Mouse (Mus musculus) MEL (cell line): ENCODE results near the gene Ucp1. TPM values are rescaled to one million over a fixed set of nuclear protein-coding genes. Genes with fewer than 3 reads are reported as not detected.

Source experiments
- DNase-seq: peaks from one replicate; pipeline ENCODE4 v3.0.0; 2011; ENCODE audit warnings: low read depth, low spot score
- H3K27ac ChIP-seq: 2 replicates; pipeline ENCODE4 v1.5.1; 2012; ENCODE audit warnings: low read depth, mild to moderate bottlenecking, control low read depth, low read length, moderate library complexity; ENCODE audit not compliant: control insufficient read depth
- H3K27me3 ChIP-seq, 2 experiments: fragments of 150-350 bp in 1 of 2; sonication (generic) in 1 of 2; 2 replicates each; pipeline ENCODE4 v1.6.1; 2012; ENCODE audit warnings: low read length in 2 of 2, mild to moderate bottlenecking in 2 of 2, improper control_type of control experiment in 1 of 2, moderate library complexity in 1 of 2; ENCODE audit not compliant: insufficient read depth in 2 of 2, control insufficient read depth in 1 of 2
- H3K36me3 ChIP-seq, 2 experiments: 2 replicates each; pipeline ENCODE4 v1.6.1; 2012 to 2014; ENCODE audit warnings: low read length in 2 of 2, improper control_type of control experiment in 1 of 2, inconsistent platforms in 1 of 2, mild to moderate bottlenecking in 1 of 2; ENCODE audit not compliant: insufficient read depth in 2 of 2, control insufficient read depth in 1 of 2
- H3K4me1 ChIP-seq, 2 experiments: fragments of 150-350 bp in 1 of 2; sonication (generic) in 1 of 2; 2 replicates each; pipeline ENCODE4 v1.6.1; 2012; ENCODE audit warnings: low read length in 2 of 2, improper control_type of control experiment in 1 of 2, mild to moderate bottlenecking in 1 of 2; ENCODE audit not compliant: insufficient read depth in 2 of 2, control insufficient read depth in 1 of 2
- H3K4me3 ChIP-seq, 2 experiments: fragments of 150-350 bp in 1 of 2; sonication (generic) in 1 of 2; 2 replicates each; pipeline ENCODE4 v1.5.1; 2012; ENCODE audit warnings: low read depth in 2 of 2, low read length in 2 of 2, mild to moderate bottlenecking in 2 of 2, moderate library complexity in 2 of 2, control low read depth in 1 of 2, improper control_type of control experiment in 1 of 2; ENCODE audit not compliant: control insufficient read depth in 1 of 2, insufficient read depth in 1 of 2
- H3K79me2 ChIP-seq: 2 replicates; pipeline ENCODE4 v1.6.1; 2012; ENCODE audit warnings: mild to moderate bottlenecking, low read length, moderate library complexity; ENCODE audit not compliant: control insufficient read depth, poor library complexity, insufficient read depth
- H3K9ac ChIP-seq: 2 replicates; pipeline ENCODE4 v1.6.1; 2012; ENCODE audit warnings: low read depth, mild to moderate bottlenecking, control low read depth, low read length, moderate library complexity; ENCODE audit not compliant: control insufficient read depth, poor library complexity, severe bottlenecking
- H3K9me3 ChIP-seq: fragments of 150-350 bp; sonication (generic); replicated peaks from 2 replicates; pipeline ENCODE4 v1.6.1; 2012; ENCODE audit warnings: mild to moderate bottlenecking, low read length, improper control_type of control experiment, moderate library complexity; ENCODE audit not compliant: insufficient read depth
- BHLHE40 ChIP-seq: IDR thresholded peaks from 2 replicates; pipeline ENCODE4 v1.6.1; 2012; ENCODE audit warnings: low read depth, mild to moderate bottlenecking, inconsistent platforms, low read length, improper control_type of control experiment, borderline replicate concordance
- CHD1 ChIP-seq: IDR thresholded peaks from 2 replicates; pipeline ENCODE4 v1.6.1; 2012; ENCODE audit warnings: low read depth, mild to moderate bottlenecking, inconsistent platforms, low read length, improper control_type of control experiment
- CHD2 ChIP-seq: IDR thresholded peaks from 2 replicates; pipeline ENCODE4 v1.6.1; 2011; ENCODE audit warnings: low read length, improper control_type of control experiment
- E2F4 ChIP-seq: IDR thresholded peaks from 2 replicates; pipeline ENCODE4 v1.6.1; 2011; ENCODE audit warnings: low read depth, low read length, improper control_type of control experiment, borderline replicate concordance
- ETS1 ChIP-seq: IDR thresholded peaks from 2 replicates; pipeline ENCODE4 v1.6.1; 2012; ENCODE audit warnings: low read depth, mild to moderate bottlenecking, inconsistent platforms, low read length, improper control_type of control experiment, moderate library complexity
- GABPA ChIP-seq: IDR thresholded peaks from 2 replicates; pipeline ENCODE4 v1.6.1; 2012; ENCODE audit warnings: low read depth, mild to moderate bottlenecking, inconsistent platforms, low read length, improper control_type of control experiment, moderate library complexity
- HCFC1 ChIP-seq: IDR thresholded peaks from 2 replicates; pipeline ENCODE4 v1.6.1; 2012; ENCODE audit warnings: low read depth, mild to moderate bottlenecking, inconsistent platforms, low read length, improper control_type of control experiment, moderate library complexity
- MAFK ChIP-seq: IDR thresholded peaks from 2 replicates; pipeline ENCODE4 v1.6.1; 2011; ENCODE audit warnings: low read depth, mild to moderate bottlenecking, low read length, improper control_type of control experiment, borderline replicate concordance
- MAX ChIP-seq: IDR thresholded peaks from 2 replicates; pipeline ENCODE4 v1.6.1; 2011; ENCODE audit warnings: low read length, improper control_type of control experiment
- MAZ ChIP-seq: IDR thresholded peaks from 2 replicates; pipeline ENCODE4 v1.6.1; 2012; ENCODE audit warnings: low read depth, mild to moderate bottlenecking, inconsistent platforms, low read length, improper control_type of control experiment
- MXI1 ChIP-seq: IDR thresholded peaks from 2 replicates; pipeline ENCODE4 v1.6.1; 2011; ENCODE audit warnings: mild to moderate bottlenecking, low read depth, low read length, improper control_type of control experiment
- MYB ChIP-seq: IDR thresholded peaks from 2 replicates; pipeline ENCODE4 v1.6.1; 2011; ENCODE audit warnings: mild to moderate bottlenecking, low read depth, low read length, improper control_type of control experiment
- NELFE ChIP-seq: IDR thresholded peaks from 2 replicates; pipeline ENCODE4 v1.6.1; 2011; ENCODE audit warnings: low read depth, low read length, improper control_type of control experiment
- POLR2A ChIP-seq, 2 experiments: IDR thresholded peaks; 2 replicates each; pipeline ENCODE4 v1.6.1; 2011 to 2012; ENCODE audit warnings: low read length in 2 of 2, mild to moderate bottlenecking in 2 of 2, control low read depth in 1 of 2, improper control_type of control experiment in 1 of 2, low read depth in 1 of 2, moderate library complexity in 1 of 2; ENCODE audit not compliant: control insufficient read depth in 1 of 2, insufficient read depth in 1 of 2, poor library complexity in 1 of 2
- POLR2AphosphoS2 ChIP-seq: IDR thresholded peaks from 2 replicates; pipeline ENCODE4 v1.6.1; 2011; ENCODE audit warnings: low read length, improper control_type of control experiment
- POLR2AphosphoS5 ChIP-seq: IDR thresholded peaks from 2 replicates; pipeline ENCODE4 v1.6.1; 2012; ENCODE audit warnings: low read depth, borderline replicate concordance, mild to moderate bottlenecking, inconsistent platforms, low read length, moderate library complexity, mixed read lengths
- RCOR1 ChIP-seq: IDR thresholded peaks from 2 replicates; pipeline ENCODE4 v1.6.1; 2012; ENCODE audit warnings: low read depth, mild to moderate bottlenecking, inconsistent platforms, low read length, improper control_type of control experiment
- SIN3A ChIP-seq: IDR thresholded peaks from 2 replicates; pipeline ENCODE4 v1.6.1; 2012; ENCODE audit warnings: low read length, improper control_type of control experiment, inconsistent platforms
- TBP ChIP-seq: IDR thresholded peaks from 2 replicates; pipeline ENCODE4 v1.8.0; 2011; ENCODE audit warnings: low read depth, low read length, improper control_type of control experiment
- TCF12 ChIP-seq: IDR thresholded peaks from 2 replicates; pipeline ENCODE4 v1.6.1; 2014; ENCODE audit warnings: low read depth, mild to moderate bottlenecking, inconsistent platforms, low read length, improper control_type of control experiment, moderate library complexity
- UBTF ChIP-seq: IDR thresholded peaks from 2 replicates; pipeline ENCODE4 v1.6.1; 2012; ENCODE audit warnings: low read depth, mild to moderate bottlenecking, inconsistent platforms, low read length, improper control_type of control experiment, moderate library complexity, borderline replicate concordance; ENCODE audit not compliant: insufficient read depth
- USF1 ChIP-seq: IDR thresholded peaks from 2 replicates; pipeline ENCODE4 v1.6.1; 2014; ENCODE audit warnings: low read depth, mild to moderate bottlenecking, inconsistent platforms, low read length, improper control_type of control experiment, moderate library complexity
- USF2 ChIP-seq, 2 experiments: IDR thresholded peaks; 2 replicates each; pipeline ENCODE4 v1.6.1; 2011 to 2012; ENCODE audit warnings: improper control_type of control experiment in 2 of 2, low read length in 2 of 2, borderline replicate concordance in 1 of 2, inconsistent platforms in 1 of 2, low read depth in 1 of 2, mild to moderate bottlenecking in 1 of 2; ENCODE audit not compliant: insufficient read depth in 1 of 2
- ZC3H11A ChIP-seq: IDR thresholded peaks from 2 replicates; pipeline ENCODE4 v1.6.1; 2012; ENCODE audit warnings: low read depth, mild to moderate bottlenecking, inconsistent platforms, low read length, improper control_type of control experiment
- ZNF384 ChIP-seq: IDR thresholded peaks from 2 replicates; pipeline ENCODE4 v1.6.1; 2012; ENCODE audit warnings: low read depth, mild to moderate bottlenecking, inconsistent platforms, low read length, improper control_type of control experiment
- polyA plus RNA-seq, 2 experiments: library from polyadenylated mRNA; stranded (reverse) in 1 of 2; unstranded in 1 of 2; fragments of >175 nt in 1 of 2; fragments of >200 nt in 1 of 2; gene quantifications; 2 replicates each; pipeline versions ENCODE4 v1.2.1 to v1.2.4; 2012; ENCODE audit warnings: low replicate concordance in 2 of 2, low read depth in 1 of 2; ENCODE audit not compliant: insufficient read length in 2 of 2, insufficient read depth in 1 of 2, missing spikeins in 1 of 2
- total RNA-seq: library from RNA; depleted of rRNA; stranded (reverse); fragments of 300-350 nt; gene quantifications from 2 replicates; pipeline ENCODE4 v1.2.3, GENCODE M21; 2012

Gene Ucp1
- total and polyA plus RNA-seq, 3 experiments, result not detected

- no peak for DNase-seq
Measured at GRCm38 (mm10) chr8:83278431-83278830, 11.7 kb upstream of the Ucp1 start.

GRCm38 (mm10) chr8:83285391-83285790 lies 4.8 kb upstream of the Ucp1 start:
- Histone ChIP-seq H3K36me3 (no peaks in the 10 kb centered on the region), H3K9me3 (no peaks in the 10 kb centered on the region), H3K27me3 (no peaks in the 10 kb centered on the region; a peak in 2 of 4 replicates), H3K9ac (no peak overlapping the region), H3K4me1 (no peaks in the 10 kb centered on the region), H3K27ac (no peak overlapping the region), H3K79me2 (no peaks in the 10 kb centered on the region), H3K4me3 (no peak overlapping the region)
- DNase-seq, result no peak
- TF ChIP-seq UBTF, result no peak
- no peak for TF ChIP-seq POLR2AphosphoS2
- TF ChIP-seq SIN3A, result no peak
- TF ChIP-seq E2F4, result no peak
- no peak for TF ChIP-seq USF1
- no peak for TF ChIP-seq USF2 (IDR thresholded peaks at IDR 0.05; ENCODE audit: borderline replicate concordance in 1 of 2, insufficient read depth in 1 of 2, low read depth in 1 of 2, low read length in 2 of 2)
- no peak for TF ChIP-seq CHD1
- no peak for TF ChIP-seq POLR2A (IDR thresholded peaks at IDR 0.05; ENCODE audit: control insufficient read depth in 1 of 2, insufficient read depth in 1 of 2, low read depth in 1 of 2, low read length in 2 of 2, poor library complexity in 1 of 2)
- TF ChIP-seq MYB, result no peak
- TF ChIP-seq ZC3H11A, result no peak

More at GRCm38 (mm10) chr8:83278431-83278830, 11.7 kb upstream of the Ucp1 start:
- H3K27me3 ChIP-seq, result no peaks in the 10 kb centered on the region; a peak in 1 of 4 replicates
- no peak overlapping the region for H3K4me3 ChIP-seq
- no peak overlapping the region for H3K9ac ChIP-seq
- no peak overlapping the region for H3K27ac ChIP-seq
- H3K36me3 ChIP-seq, result no peaks in the 10 kb centered on the region
- TF ChIP-seq UBTF (no peak), TCF12 (no peak)
- H3K79me2 ChIP-seq, result no peaks in the 10 kb centered on the region
- no peaks in the 10 kb centered on the region for H3K4me1 ChIP-seq
- H3K9me3 ChIP-seq, result no peaks in the 10 kb centered on the region

- no peak overlapping the region for H3K9ac ChIP-seq
- H3K36me3 ChIP-seq, result no peaks in the 10 kb centered on the region
- H3K4me3 ChIP-seq, result no peak overlapping the region
- H3K9me3 ChIP-seq, result no peaks in the 10 kb centered on the region
- no peak for DNase-seq
- peaks cover 0 to 2% of the 10 kb centered on the region in 2 experiments; a peak in 1 of 4 replicates for H3K27me3 ChIP-seq
- no peak overlapping the region for H3K27ac ChIP-seq
- no peak for TF ChIP-seq CHD1
- no peak for TF ChIP-seq CHD2
- no peak for TF ChIP-seq ZNF384
- TF ChIP-seq HCFC1, result no peak
- TF ChIP-seq UBTF, result no peak
- TF ChIP-seq SIN3A, result no peak
- TF ChIP-seq RCOR1, result no peak
- no peak for TF ChIP-seq USF1
- no peak for TF ChIP-seq POLR2AphosphoS5
- TF ChIP-seq GABPA, result no peak
- no peak for TF ChIP-seq NELFE
- TF ChIP-seq MAZ, result no peak
- no peak for TF ChIP-seq BHLHE40
- no peak for TF ChIP-seq MAX
- no peak for TF ChIP-seq ETS1
- TF ChIP-seq MAFK, result no peak
- no peak for TF ChIP-seq MXI1
- TF ChIP-seq TBP, result no peak
- no peaks in the 10 kb centered on the region for H3K4me1 ChIP-seq
- H3K79me2 ChIP-seq, result no peaks in the 10 kb centered on the region
Measured at GRCm38 (mm10) chr8:83297375-83297774, 7.2 kb downstream of the Ucp1 start.
